ENCODE assay signal across 10 mouse cellular contexts in genomic region chr11:85834386-85834931, GRCm38 (mm10). TPM values are rescaled to one million over a fixed set of nuclear protein-coding genes. Genes with fewer than 3 reads are reported as not detected.
A peak's percentile ranks its signal among the peaks of the same experiment; 100 is the strongest.
DNase-seq lines count a peak whose midpoint lies in the region; ATAC-seq and TF ChIP-seq lines count a peak whose summit lies in the region.
"Had no signal": no experiment of that assay in that cellular context is flagged by ENCODE, and none has a peak within 500 bp of the region (broad histone marks: within the 10 kb centered on the region; RNA-seq: fewer than 3 reads in every experiment).

No protein-coding gene starts in this region.

- no peaks in the 10 kb centered on the region for H3K4me1 ChIP-seq in kidney, adult 2 months (ENCODE audit: control insufficient read depth, insufficient read depth, low read length)
- peaks cover 9% of the 10 kb centered on the region for H3K4me1 ChIP-seq in embryonic facial prominence, embryonic 14.5 days (ENCODE audit: control insufficient read depth, insufficient read depth, low read length)
- H3K4me1 ChIP-seq in intestine, postnatal 0 days (replicated peaks; ENCODE audit: control insufficient read depth, insufficient read depth, low read length), result 0 out of 2 replicates have a peak, but pooled peaks cover 6% of the 10 kb centered on the region
- H3K4me1 ChIP-seq in cerebellum, adult 2 months (ENCODE audit: control insufficient read depth, insufficient read depth, low read length), result peaks cover 3% of the 10 kb centered on the region; the same call in 1 of the 2 replicates

- ATAC-seq in embryonic facial prominence, embryonic 14.5 days (ENCODE audit: low read depth), result no peak
- ATAC-seq in intestine, postnatal 0 days, result no peak

- H3K36me3 ChIP-seq in kidney, adult 2 months (ENCODE audit: control insufficient read depth, insufficient read depth, low read length), result peaks cover 2% of the 10 kb centered on the region; the same call in 1 of the 2 replicates
- peaks cover 21% of the 10 kb centered on the region for H3K36me3 ChIP-seq in embryonic facial prominence, embryonic 14.5 days (ENCODE audit: control insufficient read depth, insufficient read depth, low read length)
- H3K36me3 ChIP-seq in intestine, postnatal 0 days (ENCODE audit: control insufficient read depth, insufficient read depth), result peaks cover 11% of the 10 kb centered on the region; the same call in 1 of the 2 replicates

- H3K9me3 ChIP-seq in embryonic facial prominence, embryonic 14.5 days (ENCODE audit: control insufficient read depth, low read length), result no peaks in the 10 kb centered on the region
- no peaks in the 10 kb centered on the region for H3K9me3 ChIP-seq in intestine, postnatal 0 days (ENCODE audit: control insufficient read depth)

- peak overlapping the region; percentile 22 for H3K27ac ChIP-seq in kidney, adult 2 months (ENCODE audit: insufficient read depth, low read depth, low read length)
- H3K27ac ChIP-seq in embryonic facial prominence, embryonic 14.5 days (replicated peaks; ENCODE audit: low read depth, low read length), result peak overlapping the region; percentile 94
- H3K27ac ChIP-seq in intestine, postnatal 0 days (ENCODE audit: low read depth, low read length), result no peak overlapping the region
- no peak overlapping the region for H3K27ac ChIP-seq in cerebellum, adult 2 months (ENCODE audit: insufficient read depth, low read length)

- 37% methylated on average over 17 of the region's 17 CpGs for WGBS in kidney, adult 2 months
- 10% methylated on average over 15 of the region's 17 CpGs for WGBS in embryonic facial prominence, embryonic 14.5 days
- 51% methylated on average over 17 of the region's 17 CpGs for WGBS in intestine, postnatal 0 days
- WGBS in cerebellum, adult 2 months, result 28% methylated on average over 17 of the region's 17 CpGs

- H3K9ac ChIP-seq in embryonic facial prominence, embryonic 14.5 days (ENCODE audit: low read depth, low read length), result peak overlapping the region; percentile 97
- H3K9ac ChIP-seq in intestine, postnatal 0 days (ENCODE audit: low read depth, low read length), result peak overlapping the region; percentile 64

- peak overlapping the region; percentile 72 for H3K4me2 ChIP-seq in embryonic facial prominence, embryonic 14.5 days (ENCODE audit: low read depth, low read length)
- H3K4me2 ChIP-seq in intestine, postnatal 0 days (replicated peaks; ENCODE audit: low read depth), result peak overlapping the region; percentile 90

- TF ChIP-seq CTCF in kidney, adult 2 months (conservative IDR thresholded peaks at IDR 0.05; ENCODE audit: insufficient read depth, insufficient read length, low read depth, low read length), result no peak
- no peak for TF ChIP-seq CTCF in intestine, postnatal 0 days (IDR thresholded peaks at IDR 0.05; ENCODE audit: low read depth)
- no peak for TF ChIP-seq CTCF in cerebellum, adult 2 months (IDR thresholded peaks at IDR 0.05; ENCODE audit: borderline replicate concordance, insufficient read depth, low read depth, low read length)

- H3K4me3 ChIP-seq in kidney, adult 2 months (ENCODE audit: insufficient read depth, low read depth, low read length), result peak overlapping the region; percentile 81
- peak overlapping the region; percentile 70 for H3K4me3 ChIP-seq in embryonic facial prominence, embryonic 14.5 days (ENCODE audit: low read depth, low read length)
- H3K4me3 ChIP-seq in intestine, postnatal 0 days (ENCODE audit: low read depth, low read length), result peak overlapping the region; percentile 60
- H3K4me3 ChIP-seq in cerebellum, adult 2 months (replicated peaks; ENCODE audit: insufficient read depth, low read depth, low read length), result no peak overlapping the region

- H3K27me3 ChIP-seq in kidney, adult 2 months (replicated peaks; ENCODE audit: control insufficient read depth, insufficient read depth, low read length), result no peaks in the 10 kb centered on the region
- H3K27me3 ChIP-seq in embryonic facial prominence, embryonic 14.5 days (replicated peaks; ENCODE audit: control insufficient read depth, insufficient read depth, low read length), result peaks cover 58% of the 10 kb centered on the region; the same call in 1 of the 2 replicates
- H3K27me3 ChIP-seq in intestine, postnatal 0 days (replicated peaks; ENCODE audit: control insufficient read depth, insufficient read depth, low read length), result peaks cover 94% of the 10 kb centered on the region
- H3K27me3 ChIP-seq in cerebellum, adult 2 months (ENCODE audit: control insufficient read depth, insufficient read depth, low read length), result peaks cover 40% of the 10 kb centered on the region; the same call in 1 of the 2 replicates

- DNase-seq in kidney, adult 2 months, result peak; percentile 34
- no peak for DNase-seq in kidney, adult 11 months
- DNase-seq in embryonic facial prominence, embryonic 14.5 days (ENCODE audit: low spot score), result no peak
- DNase-seq in neural tube, embryonic 10.5 days (ENCODE audit: extremely low spot score, low spot score), result peak; percentile 68
- DNase-seq in right cerebral cortex, adult 2 months (ENCODE audit: low spot score in 2 of 2), result no peak
- no peak for DNase-seq in frontal cortex, postnatal 25 days (ENCODE audit: low spot score in 2 of 2)
- DNase-seq in cerebellum, adult 2 months, result no peak
- DNase-seq: cerebellum, adult 18-20 months had no signal

- no peak for TF ChIP-seq POLR2A in kidney, adult 2 months (IDR thresholded peaks at IDR 0.05; ENCODE audit: low read depth, low read length)
- no peak for TF ChIP-seq POLR2A in cerebellum, adult 2 months (IDR thresholded peaks at IDR 0.05; ENCODE audit: borderline replicate concordance, insufficient read depth, low read length)

RNA-seq across cellular contexts. Expression of gene Tbx2, which starts 2.1 kb away (rescaled TPM):
- 58.5 and 66.9 TPM in 2 replicates for polyA plus RNA-seq in kidney, adult 2 months (2012; rRNA removed)
- 6.3 and 6.5 TPM in 2 replicates for polyA plus RNA-seq in embryonic facial prominence, embryonic 14.5 days (2014; fragmentation: Nextera tagmentation; extraction: Ambion mirVana)
- 3.0 and 3.3 TPM in 2 replicates for polyA plus RNA-seq in intestine, postnatal 0 days (2015; fragmentation: Nextera tagmentation; extraction: Ambion mirVana)
- 3.2 and 3.5 TPM in 2 replicates for polyA plus RNA-seq in cerebellum, adult 2 months (2012; rRNA removed)

RNA-seq across cellular contexts. Expression of gene Gm11444, which starts 15.7 kb away (rescaled TPM):
- polyA plus RNA-seq in kidney, adult 2 months (2012; rRNA removed), result not detected in 2 replicates
- not detected in 2 replicates for polyA plus RNA-seq in embryonic facial prominence, embryonic 14.5 days (2014; fragmentation: Nextera tagmentation; extraction: Ambion mirVana)
- polyA plus RNA-seq in intestine, postnatal 0 days (2015; fragmentation: Nextera tagmentation; extraction: Ambion mirVana), result not detected in 2 replicates
- not detected in 2 replicates for polyA plus RNA-seq in cerebellum, adult 2 months (2012; rRNA removed)
- polyA plus RNA-seq: thymus, postnatal 0 days had no signal

RNA-seq across cellular contexts. Expression of gene Tbx4, which starts 51.8 kb away (rescaled TPM):
- polyA plus RNA-seq in kidney, adult 2 months (2012; rRNA removed), result 0.08 TPM in 2 replicates
- polyA plus RNA-seq in embryonic facial prominence, embryonic 14.5 days (2014; fragmentation: Nextera tagmentation; extraction: Ambion mirVana), result 0.85 and 1.4 TPM in 2 replicates
- polyA plus RNA-seq in intestine, postnatal 0 days (2015; fragmentation: Nextera tagmentation; extraction: Ambion mirVana), result not detected in 2 replicates
- polyA plus RNA-seq in cerebellum, adult 2 months (2012; rRNA removed), result 0.19 and 0.25 TPM in 2 replicates
- polyA plus RNA-seq: thymus, postnatal 0 days had no signal

Comparison
In these comparisons a context has a peak if more than half of its experiments do, and no peak if none do; other contexts are left out.
1. DNase-seq: peak in kidney, adult 2 months (single experiment) and neural tube, embryonic 10.5 days (single experiment); none in kidney, adult 11 months (single experiment), embryonic facial prominence, embryonic 14.5 days (single experiment), right cerebral cortex, adult 2 months (0 of 2), frontal cortex, postnatal 25 days (0 of 2) and cerebellum, adult 2 months (0 of 2).
2. H3K27ac ChIP-seq: peak in kidney, adult 2 months (single experiment) and embryonic facial prominence, embryonic 14.5 days (single experiment); none in intestine, postnatal 0 days (single experiment) and cerebellum, adult 2 months (single experiment).